Mouse (Mus musculus) midbrain, embryonic 12.5 days (tissue): ENCODE measurements around the gene Dnase1l2. TPM values are rescaled to one million over a fixed set of nuclear protein-coding genes. Genes with fewer than 3 reads are reported as not detected.
"Not testable (repeated sequence)": the region's sequence is repeated elsewhere in the genome, so short reads cannot be mapped to it uniquely, and the experiment has no call there.

Experiments
- ATAC-seq: fragments of 200-750 bp; cut with Nextera tagmentation; 2 replicates; pipeline ENCODE4 v1.8.0; 2017; ENCODE audit warnings: low read depth, moderate TSS enrichment, moderate library complexity; ENCODE audit not compliant: low FRiP score
- H3K27ac ChIP-seq: fragments of 300-500 bp; sonication (generic); replicated peaks from 2 replicates; pipeline ENCODE4 v1.5.1; 2016; ENCODE audit warnings: mild to moderate bottlenecking
- H3K27me3 ChIP-seq: fragments of 300-500 bp; sonication (generic); 2 replicates; pipeline ENCODE4 v1.6.1; 2016; ENCODE audit warnings: mild to moderate bottlenecking
- H3K36me3 ChIP-seq: fragments of 300-500 bp; sonication (generic); 2 replicates; pipeline ENCODE4 v1.6.1; 2016
- H3K4me1 ChIP-seq: fragments of 300-500 bp; sonication (generic); 2 replicates; pipeline ENCODE4 v1.6.1; 2016
- H3K4me2 ChIP-seq: fragments of 300-500 bp; sonication (generic); replicated peaks from 2 replicates; pipeline ENCODE4 v1.6.1; 2016; ENCODE audit warnings: mild to moderate bottlenecking, moderate library complexity
- H3K4me3 ChIP-seq: fragments of 300-500 bp; sonication (generic); 2 replicates; pipeline ENCODE4 v1.5.1; 2016; ENCODE audit warnings: mild to moderate bottlenecking
- H3K9ac ChIP-seq: fragments of 300-500 bp; sonication (generic); replicated peaks from 2 replicates; pipeline ENCODE4 v1.6.1; 2016; ENCODE audit warnings: mild to moderate bottlenecking, moderate library complexity
- H3K9me3 ChIP-seq: fragments of 300-500 bp; sonication (generic); 2 replicates; pipeline ENCODE4 v1.6.1; 2016; ENCODE audit warnings: mild to moderate bottlenecking
- WGBS: fragments of 180-500 bp; shearing (Covaris S2); methylation state at CpG from one replicate; pipeline ENCODE4 v1.1.7; 2016; 5-methylcytosine and 5-hydroxymethylcytosine counted together
- polyA plus RNA-seq: library from polyadenylated mRNA; unstranded; fragments of >200 nt; fragmentation: Nextera tagmentation; extraction: Ambion mirVana; gene quantifications from 2 replicates; pipeline ENCODE4 v1.2.1, GENCODE M21; 2016

Gene Dnase1l2
- polyA plus RNA-seq, 1 experiment from 2014 or later, result 5.3 TPM

- under 1% methylated on average over 67 of the region's 75 CpGs for WGBS
- peak within 1 kb of the TSS; percentile 76 for H3K4me3 ChIP-seq
Observed at GRCm38 (mm10) chr17:24469910-24470602, 27.2 kb upstream of the Dnase1l2 start, which contains the start of the genes E4f1 and Pgp. Gene E4f1 (minus strand): TSS chr17:24470313. Gene Pgp (plus strand): TSS chr17:24470392.

GRCm38 (mm10) chr17:24469336-24469909, 26.5 kb upstream of the Dnase1l2 start:
- no peak for ATAC-seq
- H3K27me3 ChIP-seq, result no peaks in the 10 kb centered on the region
- H3K4me1 ChIP-seq, result peaks cover 24% of the 10 kb centered on the region
- peak overlapping the region; percentile 76 for H3K4me3 ChIP-seq
- H3K36me3 ChIP-seq, result peaks cover 10% of the 10 kb centered on the region
- 19% methylated on average over 7 of the region's 7 CpGs for WGBS
- peak overlapping the region; percentile 89 for H3K27ac ChIP-seq
- H3K4me2 ChIP-seq, result peak overlapping the region; percentile 99
- H3K9me3 ChIP-seq, result no peaks in the 10 kb centered on the region
- peak overlapping the region; percentile 89 for H3K9ac ChIP-seq

More at GRCm38 (mm10) chr17:24469910-24470602, 27.2 kb upstream of the Dnase1l2 start, which contains the start of the genes E4f1 and Pgp:
- Histone ChIP-seq H3K27ac (peak within 1 kb of the TSS; percentile 89), H3K9ac (peak within 1 kb of the TSS; percentile 89), H3K27me3 (no peaks in the 10 kb centered on the region), H3K4me1 (peaks cover 24% of the 10 kb centered on the region), H3K4me2 (peak within 1 kb of the TSS; percentile 99), H3K36me3 (peaks cover 17% of the 10 kb centered on the region), H3K9me3 (no peaks in the 10 kb centered on the region)
- peak; percentile 98 for ATAC-seq

GRCm38 (mm10) chr17:24468636-24469246, 25.8 kb upstream of the Dnase1l2 start:
- Histone ChIP-seq H3K36me3 (peaks cover 4% of the 10 kb centered on the region; the same call in 1 of the 2 replicates), H3K27me3 (no peaks in the 10 kb centered on the region), H3K27ac (no peak overlapping the region), H3K4me2 (no peak overlapping the region), H3K9ac (no peak overlapping the region), H3K9me3 (no peaks in the 10 kb centered on the region), H3K4me1 (peaks cover 24% of the 10 kb centered on the region), H3K4me3 (no peak overlapping the region)
- ATAC-seq, result no peak
- whole genome bisulfite sequencing, result 89% methylated on average over 5 of the region's 5 CpGs

GRCm38 (mm10) chr17:24463374-24464133, 20.6 kb upstream of the Dnase1l2 start:
- Histone ChIP-seq H3K27ac (no peak overlapping the region), H3K27me3 (no peaks in the 10 kb centered on the region), H3K4me2 (no peak overlapping the region), H3K4me1 (no peaks in the 10 kb centered on the region), H3K9me3 (no peaks in the 10 kb centered on the region), H3K36me3 (no peaks in the 10 kb centered on the region), H3K9ac (no peak overlapping the region), H3K4me3 (no peak overlapping the region)
- ATAC-seq, result no peak
- WGBS, result 60% methylated on average over 6 of the region's 6 CpGs

GRCm38 (mm10) chr17:24462932-24463331, 20.0 kb upstream of the Dnase1l2 start:
- WGBS, result 90% methylated on average over 1 of the region's 1 CpGs
- H3K4me3 ChIP-seq, result no peak overlapping the region
- ATAC-seq, result no peak
- no peak overlapping the region for H3K9ac ChIP-seq
- H3K36me3 ChIP-seq, result no peaks in the 10 kb centered on the region
- H3K27me3 ChIP-seq, result no peaks in the 10 kb centered on the region
- H3K27ac ChIP-seq, result no peak overlapping the region
- no peaks in the 10 kb centered on the region for H3K9me3 ChIP-seq
- H3K4me2 ChIP-seq, result no peak overlapping the region
- H3K4me1 ChIP-seq, result no peaks in the 10 kb centered on the region

- WGBS, result 68% methylated on average over 2 of the region's 2 CpGs
- H3K4me3 ChIP-seq, result no peak overlapping the region
- H3K36me3 ChIP-seq, result no peaks in the 10 kb centered on the region
- no peak for ATAC-seq
- no peaks in the 10 kb centered on the region for H3K9me3 ChIP-seq
- no peaks in the 10 kb centered on the region for H3K27me3 ChIP-seq
- H3K4me2 ChIP-seq, result no peak overlapping the region
- no peaks in the 10 kb centered on the region for H3K4me1 ChIP-seq
- H3K27ac ChIP-seq, result no peak overlapping the region
- no peak overlapping the region for H3K9ac ChIP-seq
Observed at GRCm38 (mm10) chr17:24461580-24461979, 18.7 kb upstream of the Dnase1l2 start.

- H3K4me2 ChIP-seq, result peak overlapping the region; percentile 67
- WGBS, result 54% methylated on average over 10 of the region's 10 CpGs
- ATAC-seq, result peak; percentile 35
- peak overlapping the region; percentile 83 for H3K4me3 ChIP-seq
- not testable (repeated sequence) for H3K36me3 ChIP-seq, H3K27ac ChIP-seq, H3K27me3 ChIP-seq, H3K9me3 ChIP-seq, H3K9ac ChIP-seq
- peaks cover 12% of the 10 kb centered on the region for H3K4me1 ChIP-seq
Observed at GRCm38 (mm10) chr17:24455523-24456206, 12.8 kb upstream of the Dnase1l2 start.

GRCm38 (mm10) chr17:24454756-24455522, 12.0 kb upstream of the Dnase1l2 start:
- Histone ChIP-seq H3K9me3 (no peaks in the 10 kb centered on the region), H3K36me3 (peaks cover 16% of the 10 kb centered on the region), H3K27ac (peak overlapping the region; percentile 90), H3K9ac (peak overlapping the region; percentile 89), H3K4me2 (peak overlapping the region; percentile 67), H3K4me3 (peak overlapping the region; percentile 83), H3K27me3 (no peaks in the 10 kb centered on the region), H3K4me1 (peaks cover 12% of the 10 kb centered on the region)
- WGBS, result under 1% methylated on average over 67 of the region's 67 CpGs
- ATAC-seq, result peak; percentile 95

GRCm38 (mm10) chr17:24454218-24454755, 11.4 kb upstream of the Dnase1l2 start:
- H3K27ac ChIP-seq, result peak overlapping the region; percentile 90
- peaks cover 22% of the 10 kb centered on the region for H3K36me3 ChIP-seq
- no peaks in the 10 kb centered on the region for H3K27me3 ChIP-seq
- peak overlapping the region; percentile 67 for H3K4me2 ChIP-seq
- H3K4me3 ChIP-seq, result peak overlapping the region; percentile 83
- peaks cover 12% of the 10 kb centered on the region for H3K4me1 ChIP-seq
- H3K9ac ChIP-seq, result peak overlapping the region; percentile 89
- WGBS, result 10% methylated on average over 14 of the region's 14 CpGs
- no peak for ATAC-seq
- no peaks in the 10 kb centered on the region for H3K9me3 ChIP-seq

GRCm38 (mm10) chr17:24453372-24453771, 10.5 kb upstream of the Dnase1l2 start:
- peaks cover 32% of the 10 kb centered on the region for H3K36me3 ChIP-seq
- H3K27ac ChIP-seq, result no peak overlapping the region
- 92% methylated on average over 2 of the region's 2 CpGs for WGBS
- H3K4me2 ChIP-seq, result peak overlapping the region; percentile 67
- peaks cover 12% of the 10 kb centered on the region for H3K4me1 ChIP-seq
- H3K9me3 ChIP-seq, result no peaks in the 10 kb centered on the region
- H3K9ac ChIP-seq, result no peak overlapping the region
- H3K4me3 ChIP-seq, result no peak overlapping the region
- no peak for ATAC-seq
- H3K27me3 ChIP-seq, result no peaks in the 10 kb centered on the region
